Mouse (Mus musculus) midbrain, postnatal 0 days (tissue): ENCODE measurements around the gene Tomm40l. TPM values are rescaled to one million over a fixed set of nuclear protein-coding genes. Genes with fewer than 3 reads are reported as not detected.
"Not testable (repeated sequence)": the region's sequence is repeated elsewhere in the genome, so short reads cannot be mapped to it uniquely, and the experiment has no call there.

Source experiments
- ATAC-seq: fragments of 200-750 bp; cut with Nextera tagmentation; 2 replicates; pipeline ENCODE4 v1.8.0; 2017; ENCODE audit warnings: moderate number of reproducible peaks, mild to moderate bottlenecking, moderate TSS enrichment, moderate library complexity; ENCODE audit not compliant: low FRiP score
- DNase-seq: peaks from one replicate; pipeline ENCODE4 v3.0.0-alpha.2; 2015; ENCODE audit warnings: low spot score
- H3K27ac ChIP-seq: fragments of 300-500 bp; sonication (generic); 2 replicates; pipeline ENCODE4 v1.5.1; 2014; ENCODE audit warnings: low read depth, mild to moderate bottlenecking, low read length, mixed read lengths
- H3K27me3 ChIP-seq: fragments of 300-500 bp; sonication (generic); 2 replicates; pipeline ENCODE4 v1.6.1; 2014; ENCODE audit warnings: low read length, control low read depth, mixed read lengths; ENCODE audit not compliant: insufficient read depth
- H3K36me3 ChIP-seq: fragments of 300-500 bp; sonication (generic); 2 replicates; pipeline ENCODE4 v1.6.1; 2014; ENCODE audit warnings: low read length, control low read depth, mixed read lengths; ENCODE audit not compliant: insufficient read depth
- H3K4me1 ChIP-seq: fragments of 300-500 bp; sonication (generic); 2 replicates; pipeline ENCODE4 v1.6.1; 2014; ENCODE audit warnings: mild to moderate bottlenecking, control low read depth, antibody characterized with exemption, low read length, mixed read lengths; ENCODE audit not compliant: insufficient read depth
- H3K4me2 ChIP-seq: fragments of 300-500 bp; sonication (generic); 2 replicates; pipeline ENCODE4 v1.6.1; 2014; ENCODE audit warnings: low read depth, mild to moderate bottlenecking, low read length, mixed read lengths; ENCODE audit not compliant: poor library complexity, severe bottlenecking
- H3K4me3 ChIP-seq: fragments of 300-500 bp; sonication (generic); 2 replicates; pipeline ENCODE4 v1.5.1; 2014; ENCODE audit warnings: low read depth, mild to moderate bottlenecking, low read length, moderate library complexity
- H3K9ac ChIP-seq: fragments of 300-500 bp; sonication (generic); replicated peaks from 2 replicates; pipeline ENCODE4 v1.6.1; 2014; ENCODE audit warnings: mild to moderate bottlenecking, low read length, moderate library complexity, mixed read lengths; ENCODE audit not compliant: poor library complexity, severe bottlenecking
- H3K9me3 ChIP-seq: fragments of 300-500 bp; sonication (generic); 2 replicates; pipeline ENCODE4 v1.6.1; 2016; ENCODE audit warnings: low read length, control low read depth
- CTCF ChIP-seq: IDR thresholded peaks from 2 replicates; pipeline ENCODE4 v1.5.1; 2016; ENCODE audit warnings: antibody characterized with exemption, mild to moderate bottlenecking
- WGBS: fragments of 180-500 bp; shearing (Covaris S2); extraction: QIAGEN DNeasy Blood & Tissue Kit; methylation state at CpG from one replicate; pipeline ENCODE4 v1.1.7; 2014; 5-methylcytosine and 5-hydroxymethylcytosine counted together
- polyA plus RNA-seq: library from polyadenylated mRNA; unstranded; fragments of >200 nt; fragmentation: Nextera tagmentation; extraction: Ambion mirVana; gene quantifications from 2 replicates; pipeline ENCODE4 v1.2.1, GENCODE M21; 2015
- total RNA-seq: library from RNA; depleted of rRNA; stranded (reverse); fragments of >200 nt; gene quantifications from 2 replicates; pipeline ENCODE4 v1.2.3, GENCODE M21; 2014

The Tomm40l gene
- total and polyA plus RNA-seq, 2 experiments from 2014 or later = 33.9 to 49.8 TPM

- Histone ChIP-seq H3K27me3 (no peaks in the 10 kb centered on the region), H3K9ac (no peak overlapping the region), H3K4me3 (no peak overlapping the region), H3K9me3 (no peaks in the 10 kb centered on the region), H3K27ac (no peak overlapping the region), H3K36me3 (no peaks in the 10 kb centered on the region), H3K4me2 (no peak overlapping the region), H3K4me1 (peaks cover 9% of the 10 kb centered on the region; the same call in 1 of the 2 replicates)
- no peak for TF ChIP-seq CTCF
- 45% methylated on average over 3 of the region's 3 CpGs for WGBS
- ATAC-seq (no peak), DNase-seq (no peak)
These were observed 26.3 kb upstream of the Tomm40l start for GRCm38 (mm10) chr1:171248386-171249226.

DNA sequence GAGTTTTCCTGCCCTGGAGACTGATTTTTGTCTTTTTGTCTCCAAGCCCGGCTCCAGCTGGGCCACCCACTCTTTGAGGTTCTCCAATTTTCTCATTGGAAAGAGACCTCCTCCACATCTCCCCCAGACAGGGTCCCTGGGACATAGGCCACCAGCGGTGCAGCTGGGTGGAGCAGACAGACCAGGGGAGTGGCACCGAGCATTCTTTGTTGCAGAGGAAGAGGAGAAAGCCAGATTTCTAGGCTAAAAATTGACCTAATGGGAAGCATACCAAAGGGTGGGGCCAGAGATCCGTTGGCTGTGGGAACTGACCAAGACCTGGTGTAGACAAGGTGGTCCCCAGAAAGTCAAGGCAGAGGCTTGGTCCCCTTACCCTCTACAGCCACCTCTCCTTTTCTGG lies 25.6 kb upstream of the Tomm40l start:
- peaks cover 9% of the 10 kb centered on the region; the same call in 1 of the 2 replicates for H3K4me1 ChIP-seq
- H3K9ac ChIP-seq = no peak overlapping the region
- H3K9me3 ChIP-seq = no peaks in the 10 kb centered on the region
- no peak for ATAC-seq
- TF ChIP-seq CTCF = no peak
- H3K36me3 ChIP-seq = no peaks in the 10 kb centered on the region
- H3K27me3 ChIP-seq = no peaks in the 10 kb centered on the region
- H3K4me3 ChIP-seq = peak overlapping the region; percentile 59
- no peak overlapping the region for H3K27ac ChIP-seq
- no peak for DNase-seq
- H3K4me2 ChIP-seq = peak overlapping the region; percentile 61
- 30% methylated on average over 4 of the region's 4 CpGs for WGBS

GRCm38 (mm10) chr1:171247453-171247841 lies 25.1 kb upstream of the Tomm40l start:
- DNase-seq (no peak), ATAC-seq (no peak)
- peak overlapping the region; percentile 57 for H3K27ac ChIP-seq
- H3K4me2 ChIP-seq = peak overlapping the region; percentile 61
- peaks cover 1% of the 10 kb centered on the region; the same call in 1 of the 2 replicates for H3K36me3 ChIP-seq
- peak overlapping the region; percentile 59 for H3K4me3 ChIP-seq
- no peaks in the 10 kb centered on the region for H3K27me3 ChIP-seq
- 13% methylated on average over 13 of the region's 13 CpGs for WGBS
- no peaks in the 10 kb centered on the region for H3K9me3 ChIP-seq
- peaks cover 9% of the 10 kb centered on the region; the same call in 1 of the 2 replicates for H3K4me1 ChIP-seq
- no peak for TF ChIP-seq CTCF
- H3K9ac ChIP-seq = peak overlapping the region; percentile 33; the same call in 1 of the 2 replicates

GRCm38 (mm10) chr1:171246709-171247452 lies 24.6 kb upstream of the Tomm40l start:
- H3K9me3 ChIP-seq = no peaks in the 10 kb centered on the region
- peak overlapping the region; percentile 62 for H3K27ac ChIP-seq
- TF ChIP-seq CTCF = peak; percentile 90
- WGBS = under 1% methylated on average over 41 of the region's 41 CpGs
- peak; percentile 91 for ATAC-seq
- H3K36me3 ChIP-seq = peaks cover 4% of the 10 kb centered on the region; the same call in 1 of the 2 replicates
- no peaks in the 10 kb centered on the region for H3K27me3 ChIP-seq
- peak overlapping the region; percentile 59 for H3K4me3 ChIP-seq
- H3K9ac ChIP-seq = peak overlapping the region; percentile 67
- DNase-seq = peak; percentile 100
- peak overlapping the region; percentile 61 for H3K4me2 ChIP-seq
- peaks cover 6% of the 10 kb centered on the region; the same call in 1 of the 2 replicates for H3K4me1 ChIP-seq

- ATAC-seq (no peak), DNase-seq (no peak)
- TF ChIP-seq CTCF = no peak
- Histone ChIP-seq H3K36me3 (peaks cover 12% of the 10 kb centered on the region; the same call in 1 of the 2 replicates), H3K27ac (no peak overlapping the region), H3K4me3 (no peak overlapping the region), H3K4me2 (no peak overlapping the region), H3K27me3 (no peaks in the 10 kb centered on the region), H3K9ac (no peak overlapping the region), H3K4me1 (peaks cover 6% of the 10 kb centered on the region; the same call in 1 of the 2 replicates), H3K9me3 (no peaks in the 10 kb centered on the region)
- WGBS = 93% methylated on average over 8 of the region's 8 CpGs
These were observed 23.0 kb upstream of the Tomm40l start for GRCm38 (mm10) chr1:171245353-171245752.

DNA sequence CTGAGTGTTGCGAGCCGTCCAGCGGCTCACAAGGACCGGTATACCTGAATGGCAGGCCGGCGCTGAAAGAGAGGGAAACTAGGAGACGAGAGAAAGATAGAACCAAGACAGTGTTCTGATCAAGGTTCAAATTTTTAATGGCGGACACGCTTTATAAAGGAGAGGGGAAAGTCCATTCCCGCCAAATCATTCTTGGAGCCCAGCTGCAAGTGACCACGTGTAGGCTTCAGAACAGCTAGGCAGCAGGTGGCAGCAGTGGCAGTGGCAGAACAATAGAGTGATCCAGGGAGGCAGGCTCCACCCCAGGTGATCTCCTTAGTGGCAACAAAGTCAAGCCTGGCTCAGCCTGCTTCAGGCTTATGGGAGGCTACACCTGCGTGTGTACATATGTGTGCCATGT lies 19.6 kb upstream of the Tomm40l start:
- H3K9ac ChIP-seq, H3K9me3 ChIP-seq, H3K27ac ChIP-seq, ATAC-seq, H3K4me3 ChIP-seq, H3K4me2 ChIP-seq, H3K27me3 ChIP-seq, H3K4me1 ChIP-seq, DNase-seq: not testable (repeated sequence)
- 86% methylated on average over 12 of the region's 12 CpGs for WGBS
- H3K36me3 ChIP-seq = peaks cover 40% of the 10 kb centered on the region
